Mouse (Mus musculus) forebrain, embryonic 15.5 days (tissue): Measurements from ENCODE around the gene Slc24a1. TPM values are rescaled to one million over a fixed set of nuclear protein-coding genes. Genes with fewer than 3 reads are reported as not detected.

Experiments used
- ATAC-seq: fragments of 200-750 bp; cut with Nextera tagmentation; replicated peaks from 2 replicates; pipeline ENCODE4 v1.8.0; 2017; ENCODE audit warnings: mild to moderate bottlenecking, moderate TSS enrichment, moderate library complexity
- H3K27ac ChIP-seq: fragments of 300-500 bp; sonication (generic); replicated peaks from 2 replicates; pipeline ENCODE4 v1.5.1; 2015; ENCODE audit warnings: mild to moderate bottlenecking, inconsistent platforms
- H3K27me3 ChIP-seq: fragments of 300-500 bp; sonication (generic); 2 replicates; pipeline ENCODE4 v1.6.1; 2015; ENCODE audit warnings: inconsistent platforms
- H3K36me3 ChIP-seq: fragments of 300-500 bp; sonication (generic); 2 replicates; pipeline ENCODE4 v1.6.1; 2015; ENCODE audit warnings: mild to moderate bottlenecking, inconsistent platforms
- H3K4me1 ChIP-seq: fragments of 300-500 bp; sonication (generic); 2 replicates; pipeline ENCODE4 v1.6.1; 2015; ENCODE audit warnings: inconsistent platforms
- H3K4me2 ChIP-seq: fragments of 300-500 bp; sonication (generic); replicated peaks from 2 replicates; pipeline ENCODE4 v1.6.1; 2015; ENCODE audit warnings: mild to moderate bottlenecking, inconsistent platforms
- H3K4me3 ChIP-seq: fragments of 300-500 bp; sonication (generic); 2 replicates; pipeline ENCODE4 v1.5.1; 2015; ENCODE audit warnings: mild to moderate bottlenecking, inconsistent platforms
- H3K9ac ChIP-seq: fragments of 300-500 bp; sonication (generic); replicated peaks from 2 replicates; pipeline ENCODE4 v1.6.1; 2015; ENCODE audit warnings: mild to moderate bottlenecking, inconsistent platforms
- H3K9me3 ChIP-seq: fragments of 300-500 bp; sonication (generic); 2 replicates; pipeline ENCODE4 v1.6.1; 2016; ENCODE audit warnings: inconsistent platforms
- WGBS: fragments of 180-500 bp; shearing (Covaris S2); methylation state at CpG from one replicate; pipeline ENCODE4 v1.1.7; 2015; ENCODE audit warnings: mixed read lengths; 5-methylcytosine and 5-hydroxymethylcytosine counted together
- polyA plus RNA-seq: library from polyadenylated mRNA; unstranded; fragments of >200 nt; fragmentation: Nextera tagmentation; extraction: Ambion mirVana; gene quantifications from 2 replicates; pipeline ENCODE4 v1.2.1, GENCODE M21; 2015

Gene Slc24a1
- polyA plus RNA-seq, 1 experiment from 2014 or later = 0.04 TPM

DNA sequence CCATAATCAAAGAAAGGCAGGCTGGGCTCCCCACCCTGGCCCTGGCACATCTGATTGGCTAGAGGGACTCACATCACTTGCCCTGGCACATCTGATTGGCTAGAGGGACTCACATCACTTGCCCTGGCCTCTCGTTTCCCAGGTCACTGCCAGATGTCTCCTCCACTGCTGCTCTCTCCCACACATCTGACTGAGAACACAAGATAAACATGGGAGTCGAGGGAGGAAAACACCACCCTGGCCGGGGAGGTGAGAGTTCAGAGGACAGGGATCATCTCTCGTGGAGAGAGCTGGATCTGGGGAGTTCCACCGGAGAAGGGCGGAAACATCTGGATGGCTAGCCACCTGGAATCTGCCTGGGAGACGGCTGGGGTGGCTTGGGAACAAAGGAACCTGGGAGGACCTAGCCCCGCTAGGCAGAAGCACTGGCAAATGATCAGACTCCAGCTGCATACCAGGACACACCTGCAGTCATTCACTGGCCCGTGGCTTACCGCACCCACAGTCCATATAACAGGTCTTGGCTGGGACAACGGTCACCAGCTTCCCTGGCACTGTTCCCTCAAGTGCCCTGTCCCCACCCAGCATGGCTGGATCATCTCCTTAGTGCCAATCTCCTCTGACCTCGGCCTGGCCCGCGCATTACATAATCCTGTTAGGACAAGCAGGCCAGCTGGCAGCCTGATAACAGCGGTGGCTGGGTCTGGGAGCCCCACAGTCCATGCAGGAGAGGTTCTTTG is 17.2 kb downstream of the Slc24a1 start:
- ATAC-seq = no peak
- H3K4me1 ChIP-seq = no peaks in the 10 kb centered on the region
- 65% methylated on average over 15 of the region's 15 CpGs for WGBS
- H3K9ac ChIP-seq = no peak overlapping the region
- H3K4me2 ChIP-seq = no peak overlapping the region
- H3K27ac ChIP-seq = no peak overlapping the region
- no peaks in the 10 kb centered on the region for H3K9me3 ChIP-seq
- H3K36me3 ChIP-seq = no peaks in the 10 kb centered on the region
- H3K27me3 ChIP-seq = no peaks in the 10 kb centered on the region
- no peak overlapping the region for H3K4me3 ChIP-seq

DNA sequence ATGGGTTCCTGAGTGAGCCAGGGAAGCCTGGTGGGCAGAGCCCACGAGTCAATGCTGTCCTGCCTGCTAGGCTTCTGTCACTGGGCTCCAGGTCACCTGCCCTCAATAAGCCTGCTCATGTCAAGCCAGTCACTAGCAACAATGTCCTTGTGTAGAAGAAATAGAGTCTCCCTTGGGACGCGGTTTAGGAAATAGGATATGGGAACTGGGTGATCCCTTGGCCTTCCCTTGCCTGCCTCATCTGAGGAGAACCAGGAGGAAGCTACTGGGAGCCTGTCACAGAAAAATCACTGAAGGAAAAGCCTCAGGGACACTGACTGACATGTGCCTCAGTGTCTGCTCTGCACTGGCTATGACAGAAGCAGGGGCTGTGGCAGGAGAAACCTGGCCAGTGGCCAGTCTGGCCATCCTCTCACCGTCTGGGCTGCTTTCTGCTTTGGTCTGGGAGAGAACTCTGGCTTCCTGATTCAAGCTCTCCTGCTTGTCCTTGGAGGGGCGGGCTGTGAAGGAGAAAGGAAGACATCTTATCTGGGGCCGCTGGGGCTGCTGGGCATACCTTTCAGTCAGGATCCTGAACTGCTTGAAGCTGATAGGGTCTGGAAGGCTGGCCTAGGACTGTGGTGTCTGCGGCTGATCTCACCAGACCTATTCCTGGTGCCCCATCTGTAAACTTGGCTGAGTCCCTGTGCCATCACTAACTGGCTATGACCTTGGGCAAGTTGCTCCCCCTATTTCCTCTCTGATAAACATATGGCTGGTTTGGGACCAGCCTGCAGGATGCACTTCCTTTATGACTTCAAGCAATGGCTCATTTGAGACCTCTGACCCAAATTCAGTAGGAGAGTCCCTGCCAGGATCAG is 19.4 kb downstream of the Slc24a1 start:
- H3K4me2 ChIP-seq = no peak overlapping the region
- no peak overlapping the region for H3K27ac ChIP-seq
- no peaks in the 10 kb centered on the region for H3K36me3 ChIP-seq
- no peak overlapping the region for H3K4me3 ChIP-seq
- no peaks in the 10 kb centered on the region for H3K9me3 ChIP-seq
- no peak overlapping the region for H3K9ac ChIP-seq
- WGBS = 81% methylated on average over 7 of the region's 7 CpGs
- peaks cover under 1% of the 10 kb centered on the region; the same call in 1 of the 2 replicates for H3K4me1 ChIP-seq
- H3K27me3 ChIP-seq = no peaks in the 10 kb centered on the region
- ATAC-seq = no peak

GRCm38 (mm10) chr9:64930256-64930655 is 21.2 kb downstream of the Slc24a1 start:
- Histone ChIP-seq H3K4me1 (peaks cover 16% of the 10 kb centered on the region), H3K4me2 (no peak overlapping the region), H3K27me3 (no peaks in the 10 kb centered on the region), H3K36me3 (no peaks in the 10 kb centered on the region), H3K9ac (no peak overlapping the region), H3K9me3 (no peaks in the 10 kb centered on the region), H3K4me3 (no peak overlapping the region), H3K27ac (no peak overlapping the region)
- ATAC-seq = no peak
- WGBS = 90% methylated on average over 4 of the region's 4 CpGs

- ATAC-seq = peak; percentile 55
- no peaks in the 10 kb centered on the region for H3K9me3 ChIP-seq
- H3K9ac ChIP-seq = no peak overlapping the region
- 0 out of 2 replicates have a peak, but pooled peaks cover under 1% of the 10 kb centered on the region for H3K36me3 ChIP-seq
- H3K27me3 ChIP-seq = no peaks in the 10 kb centered on the region
- 47% methylated on average over 8 of the region's 8 CpGs for WGBS
- H3K4me1 ChIP-seq = peaks cover 16% of the 10 kb centered on the region
- no peak overlapping the region for H3K4me2 ChIP-seq
- no peak overlapping the region for H3K4me3 ChIP-seq
- H3K27ac ChIP-seq = peak overlapping the region; percentile 40
These were observed 25.0 kb downstream of the Slc24a1 start for GRCm38 (mm10) chr9:64926201-64926991.

DNA sequence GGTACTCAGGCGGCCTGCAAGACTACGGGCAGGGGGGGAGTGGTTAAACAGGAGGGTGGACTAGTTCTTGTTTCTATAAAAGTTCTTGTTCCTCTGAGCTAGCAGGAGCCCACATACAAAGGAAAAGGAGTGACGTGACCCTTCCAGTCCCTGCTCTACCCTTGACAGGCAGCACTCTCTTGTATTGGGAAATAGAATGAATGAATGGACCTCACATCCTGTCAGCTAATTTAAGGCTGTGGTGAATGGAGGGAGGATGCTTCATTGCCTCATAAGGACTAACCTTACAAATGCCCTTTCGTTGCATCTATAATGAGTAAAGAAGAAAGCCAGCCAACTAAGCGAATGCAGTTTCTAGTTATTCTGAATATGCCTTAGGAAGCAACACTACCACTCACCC is 25.6 kb downstream of the Slc24a1 start:
- Histone ChIP-seq H3K36me3 (0 out of 2 replicates have a peak, but pooled peaks cover 2% of the 10 kb centered on the region), H3K4me3 (no peak overlapping the region), H3K27me3 (no peaks in the 10 kb centered on the region), H3K27ac (peak overlapping the region; percentile 40), H3K9ac (no peak overlapping the region), H3K4me2 (no peak overlapping the region), H3K4me1 (peaks cover 16% of the 10 kb centered on the region), H3K9me3 (no peaks in the 10 kb centered on the region)
- ATAC-seq = no peak
- 19% methylated on average over 5 of the region's 5 CpGs for WGBS

DNA sequence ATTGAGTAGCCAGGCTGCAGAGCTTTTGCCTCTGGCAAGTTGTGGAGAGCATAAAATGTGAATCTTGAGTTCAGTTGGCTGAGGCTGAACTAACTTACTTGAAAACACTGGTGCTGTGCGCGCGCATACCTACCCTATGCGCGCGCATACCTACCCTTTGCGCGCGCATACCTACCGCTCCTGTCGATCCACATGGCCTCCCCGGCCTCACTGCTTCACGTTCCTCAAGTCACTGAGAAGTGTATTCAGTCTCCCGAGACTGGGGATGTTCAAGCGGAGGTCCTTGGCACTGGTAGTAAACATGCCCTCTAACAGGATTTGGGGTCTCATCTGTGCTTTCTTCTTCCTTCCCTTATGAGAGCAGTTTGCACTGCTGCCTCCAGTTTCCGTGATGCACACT is 32.8 kb downstream of the Slc24a1 start:
- peaks cover 12% of the 10 kb centered on the region for H3K36me3 ChIP-seq
- H3K27me3 ChIP-seq = no peaks in the 10 kb centered on the region
- H3K27ac ChIP-seq = no peak overlapping the region
- no peak for ATAC-seq
- H3K9me3 ChIP-seq = no peaks in the 10 kb centered on the region
- H3K4me2 ChIP-seq = peak overlapping the region; percentile 15
- no peak overlapping the region for H3K9ac ChIP-seq
- 37% methylated on average over 16 of the region's 16 CpGs for WGBS
- H3K4me1 ChIP-seq = no peaks in the 10 kb centered on the region
- peak overlapping the region; percentile 8; the same call in 1 of the 2 replicates for H3K4me3 ChIP-seq

DNA sequence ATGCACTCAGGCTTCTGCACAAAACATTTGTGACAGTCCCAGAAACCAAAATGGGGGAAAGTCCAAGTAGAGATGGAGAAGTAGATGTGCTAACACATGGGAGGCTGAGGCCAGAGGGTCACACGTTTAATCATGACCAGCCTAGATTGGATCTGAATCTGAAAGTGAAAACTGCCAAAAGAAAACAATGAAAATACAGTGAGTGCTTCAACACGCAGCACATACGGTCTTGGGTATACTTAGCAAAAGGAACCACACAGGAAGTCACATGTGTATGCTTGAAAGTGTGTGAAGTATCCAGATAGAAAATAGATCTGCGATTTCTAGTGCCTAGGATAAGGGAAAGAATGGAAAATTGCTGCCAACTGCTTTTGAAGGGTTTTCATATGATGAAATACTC is 36.8 kb downstream of the Slc24a1 start:
- no peak for ATAC-seq
- Histone ChIP-seq H3K9ac (no peak overlapping the region), H3K36me3 (peaks cover 22% of the 10 kb centered on the region), H3K27me3 (no peaks in the 10 kb centered on the region), H3K4me3 (no peak overlapping the region), H3K4me2 (no peak overlapping the region), H3K9me3 (no peaks in the 10 kb centered on the region), H3K27ac (no peak overlapping the region), H3K4me1 (no peaks in the 10 kb centered on the region)
- 85% methylated on average over 4 of the region's 4 CpGs for WGBS

DNA sequence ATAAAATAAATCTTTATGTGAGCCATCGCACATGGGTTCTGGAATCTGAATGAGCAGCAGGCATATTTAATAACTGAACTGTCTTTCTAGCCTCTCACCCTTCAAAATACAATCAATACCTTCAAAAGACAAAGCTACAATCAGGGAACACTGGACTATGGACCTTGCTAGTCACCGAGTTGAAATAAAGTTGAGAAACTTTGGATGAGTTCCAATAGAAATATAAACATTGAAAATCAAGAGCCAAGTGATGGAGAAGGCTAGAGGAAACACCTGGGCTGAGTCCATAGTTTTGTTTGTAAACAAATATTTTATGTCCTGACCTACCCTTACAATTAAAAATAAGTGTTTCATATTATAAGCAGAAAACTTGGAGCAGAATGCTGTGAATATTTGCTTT is 37.4 kb downstream of the Slc24a1 start:
- H3K36me3 ChIP-seq = peaks cover 22% of the 10 kb centered on the region
- no peak for ATAC-seq
- WGBS = 88% methylated on average over 2 of the region's 2 CpGs

DNA sequence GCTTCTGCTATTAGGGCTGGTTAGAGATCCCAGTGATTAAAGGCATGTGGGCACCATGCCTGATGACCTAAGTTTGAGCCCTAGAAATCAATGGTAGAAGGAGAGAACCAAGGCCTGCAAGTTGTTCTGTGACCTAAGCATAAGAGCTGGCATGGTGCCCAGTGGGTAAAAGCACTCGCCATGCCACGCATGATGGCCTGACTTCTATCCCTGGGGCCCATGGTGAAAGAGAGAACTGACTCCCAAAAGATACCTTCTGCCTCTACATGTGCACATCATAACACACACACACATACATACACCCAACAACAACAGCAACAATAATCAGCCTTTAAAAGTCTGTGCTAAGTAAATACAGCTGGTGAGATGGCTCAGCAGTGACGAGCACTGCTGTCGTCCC is 38.0 kb downstream of the Slc24a1 start:
- 98% methylated on average over 4 of the region's 4 CpGs for WGBS
- Histone ChIP-seq H3K4me1 (no peaks in the 10 kb centered on the region), H3K9ac (no peak overlapping the region), H3K4me3 (no peak overlapping the region), H3K27ac (no peak overlapping the region), H3K9me3 (no peaks in the 10 kb centered on the region), H3K36me3 (peaks cover 22% of the 10 kb centered on the region), H3K27me3 (no peaks in the 10 kb centered on the region), H3K4me2 (no peak overlapping the region)
- ATAC-seq = no peak

More for the DNA sequence above, 37.4 kb downstream of the Slc24a1 start:
- H3K9ac ChIP-seq = no peak overlapping the region
- H3K4me2 ChIP-seq = no peak overlapping the region
- H3K4me1 ChIP-seq = no peaks in the 10 kb centered on the region
- no peak overlapping the region for H3K27ac ChIP-seq
- H3K9me3 ChIP-seq = no peaks in the 10 kb centered on the region
- no peaks in the 10 kb centered on the region for H3K27me3 ChIP-seq
- H3K4me3 ChIP-seq = no peak overlapping the region

- ATAC-seq = no peak
- peaks cover 33% of the 10 kb centered on the region for H3K36me3 ChIP-seq
These were observed 44.0 kb downstream of the Slc24a1 start for GRCm38 (mm10) chr9:64907441-64907840.

GRCm38 (mm10) chr9:64904917-64905640 is 46.3 kb downstream of the Slc24a1 start:
- 92% methylated on average over 14 of the region's 14 CpGs for WGBS
- Histone ChIP-seq H3K4me2 (no peak overlapping the region), H3K27me3 (no peaks in the 10 kb centered on the region), H3K27ac (no peak overlapping the region), H3K9ac (no peak overlapping the region), H3K9me3 (no peaks in the 10 kb centered on the region), H3K4me1 (no peaks in the 10 kb centered on the region), H3K36me3 (peaks cover 28% of the 10 kb centered on the region), H3K4me3 (no peak overlapping the region)
- ATAC-seq = no peak

More at GRCm38 (mm10) chr9:64907441-64907840, 44.0 kb downstream of the Slc24a1 start:
- Histone ChIP-seq H3K9ac (no peak overlapping the region), H3K4me1 (no peaks in the 10 kb centered on the region), H3K9me3 (no peaks in the 10 kb centered on the region), H3K4me2 (no peak overlapping the region), H3K27me3 (no peaks in the 10 kb centered on the region), H3K27ac (no peak overlapping the region), H3K4me3 (no peak overlapping the region)
- WGBS = 91% methylated on average over 3 of the region's 3 CpGs
